Mouse (Mus musculus) retina, embryonic 14.5 days (tissue): ENCODE results near the gene Tfap4.
"Not testable (repeated sequence)": the region's sequence is repeated elsewhere in the genome, so short reads cannot be mapped to it uniquely, and the experiment has no call there.

Source experiments
- DNase-seq: peaks from one replicate; pipeline ENCODE4 v3.0.0-alpha.2; 2015; ENCODE audit warnings: low spot score

Gene Tfap4

DNA sequence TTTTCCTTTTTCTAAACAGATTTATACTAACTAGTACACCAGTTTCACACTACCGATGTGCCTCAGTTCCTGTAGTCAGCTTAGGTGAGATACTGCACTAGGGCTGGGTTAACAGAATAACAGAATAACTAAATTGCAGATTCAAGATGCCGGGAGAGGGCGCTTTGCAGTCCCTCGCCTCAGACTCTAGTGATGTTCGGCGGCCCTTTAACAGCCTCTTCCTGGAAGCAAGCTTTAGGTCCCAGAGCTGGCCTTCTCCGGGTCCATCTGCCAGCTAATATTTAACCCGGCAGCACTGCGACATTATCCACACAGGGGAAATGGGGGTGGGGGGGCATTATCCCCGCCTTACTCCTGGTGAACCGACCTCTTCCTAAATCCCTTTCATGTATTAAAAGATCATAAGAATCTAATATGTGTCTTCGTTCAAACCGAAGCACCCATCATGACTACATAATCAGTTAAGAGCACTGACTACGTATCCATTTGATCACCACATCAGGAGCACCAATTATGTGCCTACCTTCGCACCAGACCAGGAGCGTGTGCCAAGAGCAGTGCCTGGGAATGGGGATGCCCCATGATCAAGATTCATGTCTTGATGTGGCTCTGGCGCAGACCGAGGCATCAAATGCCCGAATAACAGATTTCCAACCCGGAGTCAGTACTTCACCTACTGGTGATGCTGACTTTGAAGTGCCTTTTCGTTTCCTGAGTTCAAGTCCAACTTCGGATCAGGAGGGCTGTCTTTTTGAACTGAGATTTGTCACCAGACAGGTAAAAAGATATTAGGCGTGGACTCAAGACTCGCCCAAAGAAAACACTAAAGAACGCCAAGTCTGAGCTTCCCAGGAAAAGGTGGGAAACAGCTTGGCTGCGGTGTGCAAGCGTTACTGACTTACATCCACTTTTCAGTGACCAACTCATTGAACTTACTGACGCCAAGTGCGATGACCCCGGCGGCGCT is 33.5 kb upstream of the Tfap4 start:
- DNase-seq: peak; percentile 82

DNA sequence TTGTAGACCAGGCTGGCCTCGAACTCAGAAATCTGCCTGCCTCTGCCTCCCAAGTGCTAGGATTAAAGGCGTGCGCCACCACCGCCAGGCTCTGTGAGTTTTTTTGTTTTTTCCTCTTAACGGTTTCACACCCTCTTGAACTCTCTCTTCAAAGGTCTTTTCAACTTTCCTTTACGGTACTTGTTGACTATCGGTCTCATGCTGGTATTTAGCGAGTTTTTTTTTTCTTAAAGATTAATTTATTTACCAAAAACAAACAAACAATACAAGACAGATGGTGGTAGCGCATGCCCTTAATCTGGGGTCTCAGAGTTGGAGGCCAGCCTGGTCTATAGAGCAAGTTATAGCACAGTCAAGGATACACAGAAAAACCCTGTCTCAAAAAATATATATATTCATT is 30.6 kb upstream of the Tfap4 start:
- no peak for DNase-seq

DNA sequence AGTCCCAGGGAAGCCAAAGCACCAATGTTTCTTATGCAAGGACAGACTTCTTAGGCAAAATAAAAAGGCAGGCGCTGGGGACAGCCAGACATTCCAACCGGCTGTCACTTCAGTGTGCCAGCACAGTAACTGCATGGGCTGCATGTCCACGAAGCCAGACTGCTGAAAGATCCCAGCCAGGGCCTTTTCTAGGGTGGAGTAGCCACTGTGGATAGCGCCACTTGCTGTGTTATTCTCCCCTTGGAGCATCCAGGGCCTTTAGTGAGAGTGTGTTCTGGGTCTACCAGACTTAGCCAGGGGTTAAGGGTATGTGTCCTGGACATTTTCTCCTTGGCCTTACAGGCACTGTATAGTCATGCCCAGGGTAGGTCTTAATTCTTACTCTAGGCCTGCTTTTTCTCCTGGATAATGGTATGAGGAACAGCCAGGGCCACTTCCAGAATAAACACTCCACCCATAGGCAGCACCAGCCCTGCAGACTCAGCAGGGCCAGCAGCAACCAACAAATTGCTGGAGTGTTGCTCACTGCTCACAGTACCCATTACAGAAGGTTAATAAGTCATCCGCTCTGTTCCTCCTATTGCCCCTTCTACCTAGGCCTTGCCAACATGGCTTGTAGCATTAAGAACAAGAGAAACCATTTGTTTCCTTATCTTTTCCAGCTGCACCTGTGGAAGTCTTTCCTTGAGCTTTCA is 28.0 kb upstream of the Tfap4 start:
- DNase-seq: no peak

DNA sequence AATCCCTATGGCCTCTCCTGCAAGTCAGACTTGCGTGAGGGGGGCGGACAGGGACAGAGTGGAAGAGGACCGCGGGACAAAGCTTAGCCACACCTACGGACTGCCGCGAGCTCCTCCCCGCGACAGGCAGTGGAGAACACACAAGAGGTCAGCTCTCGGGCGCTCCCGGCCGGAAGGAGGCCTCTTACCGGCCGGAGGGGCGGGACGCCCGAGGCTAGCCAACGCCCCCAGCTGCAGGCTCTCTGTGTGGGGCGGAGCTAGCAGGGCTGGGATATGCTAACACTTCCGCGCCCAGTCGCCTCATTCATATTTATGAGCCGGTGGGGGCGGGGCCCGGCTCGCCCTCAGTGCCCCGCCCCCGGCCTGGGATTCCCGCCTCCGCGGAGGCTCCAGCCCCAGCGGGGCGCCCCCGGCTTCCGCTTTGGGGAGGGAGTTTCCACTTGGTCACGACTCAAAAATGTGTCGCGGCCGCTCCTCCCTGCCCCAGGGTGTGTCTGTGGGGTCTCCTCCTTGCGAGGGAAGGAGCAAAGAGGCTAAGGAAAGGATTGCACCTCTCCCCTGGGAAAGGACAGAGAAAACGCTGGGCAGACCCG is 27.0 kb upstream of the Tfap4 start:
- DNase-seq: peak; percentile 99

DNA sequence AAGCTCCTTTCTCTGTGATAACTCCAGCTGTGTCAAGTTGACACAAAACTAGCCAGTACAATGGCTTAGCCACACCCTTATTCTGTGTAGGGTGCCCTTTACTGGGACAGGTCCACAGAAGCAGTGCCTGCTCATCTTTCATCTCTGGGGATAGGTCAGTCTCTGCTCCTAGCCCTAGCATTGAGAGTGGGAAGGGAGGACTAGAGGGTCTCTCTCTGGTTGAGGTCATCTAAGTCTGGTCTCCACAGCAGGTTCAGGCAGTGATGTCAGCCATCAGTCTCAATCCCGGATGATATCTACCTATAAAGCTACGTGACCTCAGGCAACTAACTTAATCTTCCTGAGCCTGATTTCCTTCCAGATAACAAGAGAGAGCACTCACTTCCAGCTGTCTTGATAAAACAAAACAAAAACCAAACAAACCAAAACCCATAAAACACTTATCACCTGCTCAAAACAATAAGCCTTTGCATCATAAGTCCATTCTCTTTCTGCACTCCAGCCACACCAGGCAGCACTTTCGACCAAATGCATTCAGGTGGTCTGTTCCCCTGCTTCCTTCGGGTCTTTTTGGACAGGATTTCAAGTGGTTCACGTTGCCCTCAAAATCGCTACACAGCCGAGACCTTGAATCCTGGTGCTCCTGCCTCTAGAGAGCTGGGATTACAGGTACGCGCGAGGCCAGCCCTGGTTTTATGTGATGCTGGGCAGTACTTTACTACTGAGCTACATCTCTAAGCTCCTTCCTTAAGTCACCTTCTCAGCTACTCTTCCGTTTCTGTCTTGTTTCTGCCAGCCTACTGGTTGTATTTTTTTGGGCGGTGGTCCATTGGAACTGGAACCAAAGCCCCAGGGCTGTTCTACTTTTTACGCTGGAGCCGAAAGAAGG is 26.2 kb upstream of the Tfap4 start:
- no peak for DNase-seq

DNA sequence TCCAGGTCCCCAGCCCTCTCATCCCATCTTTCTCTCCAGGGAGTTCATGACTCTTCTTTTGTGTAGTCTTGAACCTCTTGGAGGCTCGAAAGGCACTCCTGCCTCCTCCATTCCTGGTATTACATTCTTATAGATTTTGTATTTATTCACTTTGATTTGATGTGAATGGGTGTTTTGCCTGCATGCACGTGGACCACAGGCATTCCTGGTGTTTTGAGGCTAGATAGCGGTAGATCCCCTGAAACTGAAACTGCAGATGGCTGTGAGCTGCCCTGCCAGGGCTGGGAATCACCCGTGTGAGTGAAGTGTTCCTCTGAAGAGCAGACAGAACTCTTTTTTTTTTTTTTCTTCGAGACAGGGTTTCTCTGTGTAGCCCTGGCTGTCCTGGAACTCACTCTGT is 24.8 kb upstream of the Tfap4 start:
- DNase-seq: no peak

DNA sequence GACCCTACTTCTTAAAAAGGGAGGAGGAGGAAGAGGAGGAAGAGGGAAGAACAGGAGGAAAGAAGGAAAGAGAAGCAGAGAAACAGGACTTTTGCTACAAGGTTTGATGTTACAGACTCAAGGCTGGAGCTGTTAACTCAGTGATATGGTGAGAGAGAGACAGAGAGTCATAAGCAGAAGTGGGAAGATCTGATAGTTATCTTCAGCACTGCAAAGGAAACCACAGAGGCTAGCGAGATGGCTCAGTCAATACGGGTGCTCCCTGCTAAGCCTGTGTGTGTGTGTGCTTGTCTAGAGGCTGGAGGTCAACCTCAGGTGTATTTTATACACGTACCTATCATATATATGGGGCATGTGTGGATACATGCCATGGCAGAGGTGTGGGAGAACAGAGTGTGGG is 24.2 kb upstream of the Tfap4 start:
- no peak for DNase-seq

DNA sequence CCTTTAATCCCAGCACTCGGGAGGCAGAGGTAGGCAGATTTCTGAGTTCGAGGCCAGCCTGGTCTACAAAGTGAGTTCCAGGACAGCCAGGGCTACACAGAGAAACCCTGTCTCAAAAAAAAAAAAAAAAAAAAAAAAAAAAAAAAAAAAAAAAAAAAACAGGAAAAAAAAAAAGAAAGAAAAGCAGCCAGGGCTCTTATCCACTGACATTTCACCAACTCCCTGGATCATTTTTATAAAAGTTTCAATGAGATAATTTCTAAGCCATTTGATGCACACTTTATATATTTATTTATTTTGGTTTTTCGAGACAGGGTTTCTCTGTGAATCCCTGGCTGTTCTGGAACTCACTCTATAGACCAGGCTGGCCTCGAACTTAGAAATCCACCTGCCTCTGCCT is 21.5 kb upstream of the Tfap4 start:
- not testable (repeated sequence) for DNase-seq

DNA sequence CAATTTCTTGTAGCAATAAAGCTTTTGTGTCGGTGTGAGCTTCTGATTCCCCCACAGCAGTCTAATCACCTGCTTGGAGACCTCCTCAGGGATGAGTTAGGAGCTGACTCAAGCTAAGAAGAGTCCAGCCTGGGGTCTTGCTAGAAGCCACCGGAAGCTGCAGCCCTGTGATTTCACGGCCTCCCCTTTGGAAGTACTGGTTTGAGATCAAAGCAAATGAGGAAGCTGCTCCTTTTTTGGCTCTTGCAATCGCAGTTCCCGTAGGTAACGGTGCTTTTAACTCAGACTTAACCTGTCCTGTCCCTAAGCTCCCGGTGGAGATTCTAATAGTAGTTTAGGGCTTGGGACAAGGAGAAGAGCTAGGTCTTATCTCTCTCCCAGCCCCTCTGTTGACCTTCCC is 19.0 kb upstream of the Tfap4 start:
- DNase-seq: no peak

DNA sequence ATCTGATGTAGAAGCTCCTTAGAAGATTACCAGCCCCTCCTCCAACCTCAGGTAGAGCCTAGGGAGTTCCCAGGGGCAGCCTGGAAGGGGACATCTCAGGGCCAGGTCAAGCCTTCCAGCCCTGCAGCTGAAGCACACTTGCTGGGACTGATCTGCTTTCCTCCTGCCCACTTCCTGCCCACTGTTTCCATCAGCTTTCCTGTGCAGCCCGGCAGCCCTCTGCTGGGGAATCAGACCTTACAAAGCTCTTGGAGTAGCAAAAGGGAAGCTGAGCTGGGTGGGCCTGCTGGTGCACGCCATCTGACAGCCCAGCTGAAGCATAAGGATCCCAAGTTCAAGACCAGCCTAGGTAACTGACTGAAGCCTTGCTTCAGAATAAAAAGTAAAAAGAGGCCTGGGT is 17.2 kb upstream of the Tfap4 start:
- no peak for DNase-seq

DNA sequence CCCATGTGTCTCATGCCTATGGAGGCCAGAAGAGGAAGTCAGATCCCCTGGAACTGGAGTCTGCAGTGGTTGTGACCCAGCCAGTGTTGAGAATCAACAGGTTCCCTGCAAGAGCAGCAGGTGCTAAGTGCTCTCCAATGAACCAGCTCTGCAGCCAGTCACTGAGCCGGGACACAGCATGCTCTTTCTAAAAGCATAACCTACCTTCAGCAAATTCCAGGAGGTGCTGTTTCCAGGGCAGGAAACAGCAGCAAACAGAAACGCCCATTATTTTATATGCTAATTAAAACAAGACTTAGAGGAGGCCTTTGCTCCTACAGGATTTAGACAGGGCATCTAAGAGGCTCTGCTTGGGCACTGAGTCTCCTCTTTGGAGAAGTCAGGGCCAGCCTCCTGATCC is 16.4 kb upstream of the Tfap4 start:
- no peak for DNase-seq

DNA sequence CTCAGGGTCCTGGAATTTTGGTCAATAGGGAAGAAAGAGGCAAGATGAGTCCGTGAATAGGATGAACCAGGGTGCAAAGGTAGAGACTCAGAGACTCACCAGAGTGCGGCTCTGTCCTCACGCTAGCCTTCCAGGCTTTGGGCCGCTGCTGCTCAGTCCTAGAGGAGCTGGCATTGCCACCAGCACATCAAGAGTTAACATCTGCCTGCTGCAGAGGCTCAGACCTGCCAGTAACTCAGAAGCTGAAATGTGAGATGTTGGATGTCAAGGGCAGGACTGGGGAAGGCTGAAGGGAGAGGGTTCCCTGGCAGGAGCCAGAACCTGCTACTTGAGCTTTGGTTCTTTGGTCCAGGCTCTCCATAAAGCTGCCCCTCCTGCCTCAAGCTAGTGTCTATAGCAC is 11.1 kb upstream of the Tfap4 start:
- no peak for DNase-seq

DNA sequence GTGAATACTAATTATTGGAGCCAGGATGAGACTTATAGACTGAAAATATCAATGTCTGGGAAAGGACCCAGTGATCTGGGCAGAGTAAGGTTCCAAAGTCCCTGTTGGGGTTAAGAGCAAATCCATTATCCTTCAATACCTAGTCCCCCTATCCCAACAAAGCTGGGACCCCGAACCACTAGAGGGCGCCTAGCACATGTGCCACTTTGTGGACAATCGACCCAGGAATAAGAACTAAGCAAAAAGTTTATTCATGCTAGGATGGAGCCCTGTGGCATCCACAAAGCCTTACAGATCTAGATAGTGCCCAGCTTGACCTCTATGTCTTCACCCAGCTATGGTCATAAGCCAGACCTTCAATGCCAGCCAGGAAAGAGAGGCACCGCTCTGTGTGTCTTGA is 8.3 kb upstream of the Tfap4 start:
- DNase-seq: peak; percentile 95

DNA sequence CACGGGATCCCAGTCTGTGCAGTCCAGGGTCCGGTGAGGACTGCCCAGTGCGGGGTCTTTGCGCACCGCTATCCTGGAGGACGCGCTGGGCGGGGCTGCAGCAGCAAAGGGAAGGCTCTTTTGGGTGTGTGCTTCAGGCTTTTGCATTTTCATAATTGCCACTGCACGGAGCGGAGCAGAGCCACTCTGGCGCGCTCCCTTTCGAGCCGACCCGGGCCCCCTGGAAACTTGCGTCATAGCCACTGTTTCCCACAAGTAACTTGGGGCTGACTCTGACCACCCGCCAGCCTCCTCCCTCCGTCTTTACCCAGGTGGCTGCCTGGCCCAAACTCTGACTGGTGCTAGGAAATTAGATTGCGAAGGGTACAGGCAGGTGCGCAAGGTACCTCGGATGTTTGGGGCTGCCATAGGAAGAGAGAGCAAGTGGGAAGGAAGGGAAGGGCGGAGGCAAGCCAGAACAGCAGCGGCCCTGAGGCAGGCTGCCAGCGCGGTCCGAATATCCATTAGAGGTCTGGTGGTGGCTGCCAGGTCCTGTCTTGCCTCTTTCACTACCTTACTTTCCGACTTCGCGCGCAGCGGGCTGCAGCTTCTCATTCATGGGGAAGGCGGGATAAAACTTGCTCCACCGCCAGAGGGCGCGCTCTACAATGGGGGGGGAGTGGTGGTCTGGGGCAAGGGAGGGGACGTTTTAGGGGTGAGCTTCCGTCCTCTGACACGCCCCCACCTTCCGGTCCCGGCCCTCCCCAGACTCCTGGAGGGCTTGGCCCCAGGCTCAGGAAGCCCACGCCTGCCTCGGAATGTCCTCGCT is 695 bp upstream of the Tfap4 start:
- peak; percentile 55 for DNase-seq

DNA sequence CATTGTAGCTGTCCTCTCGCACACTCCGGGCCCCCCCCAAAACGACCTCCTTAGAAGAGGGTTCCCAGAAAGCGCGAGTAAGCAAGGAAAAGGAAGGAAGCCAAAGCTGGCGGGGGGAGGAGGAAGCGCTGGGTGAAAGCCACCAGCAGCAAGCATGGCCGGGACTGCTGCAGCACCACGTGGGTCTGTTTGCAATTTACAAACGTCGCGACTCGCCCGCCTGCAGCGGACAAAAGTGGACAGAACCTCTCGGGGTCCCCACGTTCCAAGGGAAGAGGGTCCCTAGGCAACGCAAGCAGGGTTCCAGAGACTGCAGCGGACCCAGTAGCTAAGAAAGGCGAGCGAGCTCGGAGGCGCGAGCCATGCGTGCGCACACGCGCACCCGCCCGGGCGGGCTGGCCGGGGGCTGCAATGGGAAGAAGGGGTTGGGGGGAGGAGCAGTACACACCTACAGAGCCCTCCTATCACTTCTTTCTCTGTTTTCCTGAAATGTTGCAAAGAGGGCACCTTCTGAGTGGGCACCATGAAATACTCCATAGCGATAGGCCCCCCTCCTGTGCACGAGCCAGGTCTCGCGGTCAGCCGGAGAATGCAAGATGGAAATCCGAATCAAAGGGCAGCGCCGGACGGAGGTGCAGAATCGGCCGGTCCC is 548 bp downstream of the Tfap4 start:
- peak; percentile 63 for DNase-seq

DNA sequence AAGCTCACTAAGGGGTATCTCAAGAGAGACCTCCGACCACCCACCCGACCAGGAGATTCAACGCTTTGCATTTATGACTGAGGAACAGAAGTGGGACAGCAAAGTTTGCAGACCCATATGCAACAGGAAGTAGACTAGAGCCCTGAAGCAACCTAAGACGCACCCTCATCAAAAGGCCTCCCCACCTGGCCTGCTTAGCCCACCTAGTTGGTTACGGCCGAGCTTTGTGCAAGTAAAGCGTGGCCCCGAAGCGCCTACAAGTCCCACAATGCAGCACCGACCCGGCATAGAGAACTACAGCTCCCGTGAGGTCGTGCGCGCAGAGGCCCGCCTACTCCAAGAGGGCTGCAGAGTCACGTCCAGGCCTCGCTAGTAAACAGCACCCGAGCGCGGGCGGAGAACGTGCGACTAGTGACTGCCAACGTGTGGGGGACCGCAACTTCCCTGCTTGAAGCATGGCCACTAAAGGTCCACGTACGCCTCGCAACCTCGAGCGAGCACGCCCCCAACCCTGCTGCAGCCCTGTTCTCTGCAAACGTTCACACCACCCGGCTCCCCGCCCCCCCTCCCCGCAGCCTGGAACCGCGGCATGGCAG is 1.2 kb downstream of the Tfap4 start:
- peak; percentile 91 for DNase-seq

DNA sequence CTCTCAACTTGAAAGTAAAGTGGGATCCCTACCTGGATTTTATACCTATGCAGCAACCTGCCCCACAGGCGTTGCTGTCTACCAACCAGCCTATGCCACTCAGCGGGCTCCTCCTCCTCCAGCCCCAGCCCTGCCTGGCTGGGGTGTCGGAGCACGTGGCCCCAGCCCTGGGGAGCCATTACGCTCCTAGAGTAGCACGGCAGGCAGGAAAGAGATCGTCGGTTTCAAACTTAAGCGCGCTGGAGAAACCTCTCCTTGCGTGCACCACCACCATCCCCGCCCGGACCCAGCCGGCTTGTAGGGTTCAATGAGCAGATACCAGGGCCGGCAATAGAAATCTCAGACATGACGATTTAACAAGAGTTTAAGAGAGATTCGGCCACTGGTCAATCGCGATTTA is 1.7 kb downstream of the Tfap4 start:
- peak; percentile 52 for DNase-seq

DNA sequence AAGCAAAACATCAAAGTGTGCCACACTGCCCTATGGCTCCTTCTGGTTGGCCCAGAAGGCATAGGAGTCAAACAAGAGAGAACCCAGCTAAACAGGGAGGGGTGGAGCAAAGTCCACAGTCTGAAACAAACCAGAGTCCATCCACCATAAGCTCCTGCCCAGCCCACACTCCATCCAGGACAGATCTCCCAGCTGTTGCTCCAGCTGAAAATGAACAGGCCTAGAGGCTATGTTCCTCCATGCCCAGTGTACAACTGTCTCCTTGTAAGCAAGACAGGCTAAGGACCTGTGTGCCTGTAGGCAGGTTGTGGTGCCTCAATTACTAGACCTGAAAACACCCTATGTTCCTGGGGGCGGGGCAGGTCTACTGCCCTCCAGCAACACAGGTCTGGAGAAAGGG is 2.6 kb downstream of the Tfap4 start:
- DNase-seq: no peak

DNA sequence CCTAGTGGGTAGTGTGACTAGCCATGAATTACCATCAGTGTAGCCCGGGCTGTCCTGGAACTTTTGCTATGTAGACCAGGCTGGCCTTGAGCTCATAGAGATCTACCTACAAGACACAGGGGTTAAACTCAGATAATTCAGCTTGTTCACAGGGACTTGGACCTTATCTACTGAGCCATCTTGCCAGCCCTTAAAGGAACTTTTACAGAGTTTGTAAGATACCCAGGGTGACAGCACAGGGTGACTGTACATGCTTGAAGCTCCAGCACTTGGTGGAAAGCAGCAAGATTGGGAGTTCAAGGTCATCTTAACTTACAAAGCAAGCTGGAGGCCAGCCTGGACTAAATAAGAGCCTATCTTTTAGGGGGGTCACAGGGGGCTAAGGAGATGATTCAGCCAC is 4.1 kb downstream of the Tfap4 start:
- DNase-seq: no peak

DNA sequence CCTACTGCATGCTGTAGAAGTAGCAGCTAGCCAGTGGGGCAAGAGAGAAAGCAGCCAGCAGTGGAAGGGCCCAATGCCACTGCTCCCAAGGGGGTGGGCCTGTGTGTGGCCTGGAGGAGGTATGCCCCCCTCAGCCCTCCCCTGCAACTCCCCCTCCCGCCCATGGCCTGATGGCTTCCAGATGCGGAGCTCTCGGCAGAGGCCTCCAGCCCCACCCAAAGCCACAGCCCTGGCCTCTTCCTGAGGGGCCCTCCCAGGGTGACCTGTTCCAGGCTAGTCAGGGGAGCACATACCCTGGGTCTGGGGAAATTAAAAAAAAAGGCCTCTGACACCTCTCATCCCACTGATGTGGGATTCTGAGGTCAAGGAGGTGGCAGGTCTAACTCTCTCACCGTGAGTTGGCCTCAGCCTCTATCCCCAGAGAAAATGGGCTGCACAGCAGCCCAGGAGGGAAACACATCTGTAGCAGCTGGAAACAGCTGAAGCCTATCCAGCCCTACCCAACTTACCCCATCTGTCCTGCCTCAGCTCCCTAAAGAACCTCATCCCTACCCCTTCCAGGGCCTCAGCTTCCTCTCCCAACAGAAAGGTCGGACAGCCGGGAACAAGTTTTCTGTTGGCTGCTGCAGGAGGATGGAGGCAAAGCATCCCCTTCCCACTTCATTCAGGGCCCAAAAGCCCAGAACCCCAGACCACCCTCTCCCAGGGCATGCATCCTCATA is 6.7 kb downstream of the Tfap4 start:
- no peak for DNase-seq
